Mouse (Mus musculus): ENCODE results near the gene Inpp5k.

- TF ChIP-seq POLR2A (IDR thresholded peaks at IDR 0.05; ENCODE audit: low read depth, low read length) = no peak
- TF ChIP-seq CTCF (IDR thresholded peaks at IDR 0.05; ENCODE audit: extremely low read depth, insufficient read depth, insufficient read length, insufficient replicate concordance) = no peak
Measured at GRCm38 (mm10) chr11:75621426-75621825, 9.4 kb upstream of the Inpp5k start.

Measured in spleen, adult 2 months (tissue).